Mouse (Mus musculus) kidney, adult 2 months (tissue): Measurements from ENCODE around the gene Arfgef2. TPM values are rescaled to one million over a fixed set of nuclear protein-coding genes. Genes with fewer than 3 reads are reported as not detected.

ENCODE experiments used
- DNase-seq: peaks from one replicate; pipeline ENCODE4 v3.0.0; 2021
- H3K27ac ChIP-seq: fragments of 200-500 bp; 2 replicates; pipeline ENCODE4 v1.5.1; 2012; ENCODE audit warnings: low read depth, low read length, control low read depth, inconsistent platforms; ENCODE audit not compliant: insufficient read depth
- H3K27me3 ChIP-seq: fragments of 200-500 bp; replicated peaks from 2 replicates; pipeline ENCODE4 v1.6.1; 2012; ENCODE audit warnings: mild to moderate bottlenecking, moderate library complexity, low read length, inconsistent platforms; ENCODE audit not compliant: control insufficient read depth, insufficient read depth
- H3K36me3 ChIP-seq: fragments of 200-500 bp; 2 replicates; pipeline ENCODE4 v1.6.1; 2012; ENCODE audit warnings: mild to moderate bottlenecking, moderate library complexity, low read length, inconsistent platforms; ENCODE audit not compliant: control insufficient read depth, insufficient read depth
- H3K4me1 ChIP-seq: fragments of 200-500 bp; 2 replicates; pipeline ENCODE4 v1.6.1; 2011; ENCODE audit warnings: low read length; ENCODE audit not compliant: control insufficient read depth, insufficient read depth
- H3K4me3 ChIP-seq: fragments of 200-500 bp; 2 replicates; pipeline ENCODE4 v1.5.1; 2011; ENCODE audit warnings: mild to moderate bottlenecking, low read depth, low read length, control low read depth; ENCODE audit not compliant: insufficient read depth
- CTCF ChIP-seq: fragments of 200-500 bp; conservative IDR thresholded peaks from 2 replicates; pipeline ENCODE4 v1.5.1; 2011; ENCODE audit warnings: low read depth, mild to moderate bottlenecking, control low read depth, low read length, moderate library complexity, mixed read lengths; ENCODE audit not compliant: insufficient read depth, insufficient read length
- POLR2A ChIP-seq: fragments of 200-500 bp; IDR thresholded peaks from one replicate; pipeline ENCODE4 v1.6.1; 2011; ENCODE audit warnings: low read depth, low read length, control low read depth
- WGBS: fragments of 180-500 bp; shearing (Covaris S2); methylation state at CpG from one replicate; pipeline ENCODE4 v1.1.7; 2018; 5-methylcytosine and 5-hydroxymethylcytosine counted together
- polyA plus RNA-seq: library from polyadenylated mRNA; depleted of rRNA; stranded (reverse); fragments of >200 nt; gene quantifications from 2 replicates; pipeline ENCODE4 v1.2.3, GENCODE M21; 2012

Gene Arfgef2
- polyA plus RNA-seq, 1 experiment = 17.9 TPM

DNA sequence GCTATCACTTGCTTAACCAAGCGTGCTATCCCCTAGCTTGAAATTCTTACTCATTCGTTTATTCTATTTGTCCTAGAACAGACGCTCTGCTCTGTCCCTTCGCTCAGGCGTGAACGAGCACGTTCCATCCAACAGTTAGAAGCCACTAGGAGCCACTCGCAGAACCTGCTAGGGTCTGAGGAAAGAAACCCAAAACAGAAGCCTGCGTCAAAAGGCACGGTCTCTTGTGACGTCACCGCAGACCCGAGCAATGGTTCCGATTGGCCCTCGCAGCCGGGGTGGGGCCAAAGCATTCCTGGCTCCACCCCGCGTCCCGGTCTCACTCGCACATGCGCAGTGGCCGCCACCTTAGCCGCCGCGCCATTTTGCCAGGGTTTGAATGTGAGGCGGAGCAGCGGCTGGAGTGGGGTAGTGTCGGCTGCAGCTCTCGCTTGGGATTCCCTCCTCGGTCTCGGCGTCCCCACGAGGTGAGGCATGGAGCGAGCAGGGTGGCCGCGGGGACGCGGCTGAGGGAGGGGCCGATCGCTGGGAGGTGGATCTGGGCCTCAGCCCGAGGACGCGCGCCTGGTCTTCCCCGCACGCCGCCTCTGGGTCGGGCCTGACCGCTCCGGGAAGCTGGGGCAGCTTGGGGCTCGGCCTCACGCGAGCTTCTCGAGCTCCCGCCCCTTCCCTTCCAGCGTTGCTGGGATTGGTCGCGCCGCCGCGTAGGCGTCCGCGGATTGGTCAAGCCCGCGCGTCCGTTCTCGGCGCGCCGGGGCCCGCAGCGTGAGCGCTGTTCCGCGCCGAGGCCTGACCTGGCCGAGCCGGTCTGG lies 100.5 kb downstream of the Arfgef2 start, which contains the start of gene Cse1l:
Gene Cse1l (plus strand): TSS at position 330 of the 812 bp plus-strand sequence.
- WGBS = under 1% methylated on average over 80 of the region's 80 CpGs
- TF ChIP-seq CTCF = no peak
- TF ChIP-seq POLR2A = no peak

GRCm38 (mm10) chr2:166906523-166907182 lies 101.3 kb downstream of the Arfgef2 start:
- no peaks in the 10 kb centered on the region for H3K27me3 ChIP-seq
- DNase-seq = no peak
- no peak for TF ChIP-seq CTCF
- TF ChIP-seq POLR2A = no peak
- H3K36me3 ChIP-seq = no peaks in the 10 kb centered on the region
- under 1% methylated on average over 28 of the region's 28 CpGs for WGBS
- peaks cover 7% of the 10 kb centered on the region; the same call in 1 of the 2 replicates for H3K4me1 ChIP-seq
- peak overlapping the region; percentile 58 for H3K27ac ChIP-seq
- peak overlapping the region; percentile 89 for H3K4me3 ChIP-seq

More for the DNA sequence above, 100.5 kb downstream of the Arfgef2 start, which contains the start of gene Cse1l:
- H3K27ac ChIP-seq = peak within 1 kb of the TSS; percentile 91
- H3K4me1 ChIP-seq = peaks cover 7% of the 10 kb centered on the region; the same call in 1 of the 2 replicates
- H3K4me3 ChIP-seq = peak within 1 kb of the TSS; percentile 89
- no peaks in the 10 kb centered on the region for H3K27me3 ChIP-seq
- H3K36me3 ChIP-seq = no peaks in the 10 kb centered on the region
- peak; percentile 98 for DNase-seq

- 93% methylated on average over 3 of the region's 3 CpGs for WGBS
- no peaks in the 10 kb centered on the region for H3K36me3 ChIP-seq
- H3K27ac ChIP-seq = no peak overlapping the region
- H3K4me1 ChIP-seq = peaks cover 7% of the 10 kb centered on the region; the same call in 1 of the 2 replicates
- TF ChIP-seq CTCF = no peak
- no peak for TF ChIP-seq POLR2A
- H3K27me3 ChIP-seq = no peaks in the 10 kb centered on the region
- DNase-seq = no peak
- no peak overlapping the region for H3K4me3 ChIP-seq
Measured at GRCm38 (mm10) chr2:166909729-166910128, 104.3 kb downstream of the Arfgef2 start.

DNA sequence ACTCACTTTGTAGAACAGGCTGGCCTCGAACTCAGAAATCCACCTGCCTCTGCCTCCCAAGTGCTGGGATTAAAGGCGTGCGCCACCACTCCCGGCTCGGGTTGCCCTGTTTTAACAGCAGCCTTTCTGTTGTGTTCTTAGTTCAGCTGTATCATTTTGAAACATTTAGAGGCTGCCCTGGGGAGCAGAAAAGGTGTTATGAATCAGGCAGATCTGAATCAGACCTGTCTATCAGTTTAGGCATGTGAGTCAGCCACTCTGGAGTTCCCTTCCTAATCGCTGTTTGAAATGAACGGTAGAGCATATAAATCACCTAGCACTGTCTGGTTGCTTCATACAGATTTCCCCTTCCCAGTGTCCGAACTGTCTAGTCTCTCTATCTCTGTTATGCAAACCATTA lies 105.1 kb downstream of the Arfgef2 start:
- WGBS = 80% methylated on average over 8 of the region's 8 CpGs
- no peaks in the 10 kb centered on the region for H3K36me3 ChIP-seq
- H3K27ac ChIP-seq = no peak overlapping the region
- no peak for DNase-seq
- no peak overlapping the region for H3K4me3 ChIP-seq
- no peak for TF ChIP-seq POLR2A
- TF ChIP-seq CTCF = no peak
- peaks cover 4% of the 10 kb centered on the region; the same call in 1 of the 2 replicates for H3K4me1 ChIP-seq
- no peaks in the 10 kb centered on the region for H3K27me3 ChIP-seq

DNA sequence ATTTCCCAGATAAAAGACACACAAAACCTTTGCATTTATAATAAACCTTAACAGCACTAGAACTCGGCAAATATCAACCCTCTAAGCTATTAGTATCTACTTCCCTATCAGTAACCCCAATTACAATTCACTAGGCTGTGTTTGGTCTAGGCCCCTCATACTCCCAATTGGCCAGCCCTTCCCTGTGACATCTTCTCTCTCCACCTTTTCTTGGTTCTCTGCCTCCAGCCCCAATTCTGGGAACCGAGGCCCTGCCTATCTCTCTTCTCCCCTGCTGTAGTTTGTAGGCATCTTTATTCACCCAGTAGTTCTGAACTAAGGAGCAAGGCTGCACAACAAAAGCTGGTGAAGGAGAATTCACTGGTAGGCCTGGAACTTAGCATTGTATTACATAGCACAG lies 118.6 kb downstream of the Arfgef2 start:
- Histone ChIP-seq H3K4me1 (no peaks in the 10 kb centered on the region), H3K4me3 (no peak overlapping the region), H3K27ac (no peak overlapping the region), H3K27me3 (no peaks in the 10 kb centered on the region), H3K36me3 (peaks cover 6% of the 10 kb centered on the region)
- no peak for DNase-seq
- WGBS = 83% methylated on average over 2 of the region's 2 CpGs
- TF ChIP-seq CTCF (no peak), POLR2A (no peak)

DNA sequence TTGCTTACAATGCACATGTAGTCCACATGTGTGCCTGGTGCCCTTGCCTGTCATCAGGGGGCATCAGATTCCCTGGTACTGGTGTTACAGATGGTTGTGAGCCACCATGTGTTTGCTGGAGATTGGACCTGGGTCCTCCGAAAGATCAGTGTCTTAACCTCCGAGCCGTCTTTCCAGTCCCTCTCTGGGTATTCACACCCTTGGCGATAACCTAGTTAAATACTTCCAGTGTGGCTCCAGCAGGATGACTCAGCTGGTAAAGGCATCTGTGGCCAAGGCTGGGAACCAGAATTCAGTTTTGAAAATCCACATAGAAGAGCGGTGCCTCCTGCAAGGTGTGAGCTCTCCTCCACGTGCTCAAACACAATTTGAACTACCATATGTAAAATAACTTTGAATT lies 128.6 kb downstream of the Arfgef2 start:
- WGBS = 97% methylated on average over 6 of the region's 6 CpGs
- no peak overlapping the region for H3K4me3 ChIP-seq
- H3K4me1 ChIP-seq = no peaks in the 10 kb centered on the region
- TF ChIP-seq POLR2A (no peak), CTCF (no peak)
- no peaks in the 10 kb centered on the region for H3K27me3 ChIP-seq
- DNase-seq = no peak
- no peak overlapping the region for H3K27ac ChIP-seq
- H3K36me3 ChIP-seq = peaks cover 5% of the 10 kb centered on the region

- Histone ChIP-seq H3K27ac (no peak overlapping the region), H3K36me3 (peaks cover 5% of the 10 kb centered on the region), H3K4me3 (no peak overlapping the region), H3K27me3 (no peaks in the 10 kb centered on the region), H3K4me1 (no peaks in the 10 kb centered on the region)
- TF ChIP-seq CTCF = no peak
- no peak for TF ChIP-seq POLR2A
- DNase-seq = no peak
- WGBS = 87% methylated on average over 5 of the region's 5 CpGs
Measured at GRCm38 (mm10) chr2:166934416-166934815, 129.0 kb downstream of the Arfgef2 start.
